Mouse (Mus musculus) left cerebral cortex, postnatal 10 days (tissue): ENCODE results near the gene Zc3h18. TPM values are rescaled to one million over a fixed set of nuclear protein-coding genes. Genes with fewer than 3 reads are reported as not detected.

Experiments
- DNase-seq, 2 experiments: peaks; one replicate each; pipeline ENCODE4 v3.0.0; 2021 to 2022; ENCODE audit warnings: low spot score in 2 of 2, mixed read lengths in 1 of 2; ENCODE audit errors: extremely low spot score in 1 of 2
- intact Hi-C: fragments of 180-260 bp; cut with DNase I; formaldehyde crosslinking; loops from one replicate; pipeline ENCODE4 v1.15.1; 2025
- total RNA-seq, 2 experiments: library from RNA; stranded (reverse); gene quantifications; 2 replicates each; pipeline ENCODE4 v1.2.3; 2021

Gene Zc3h18
- total RNA-seq, 2 experiments from 2014 or later: 32.6 to 33.4 TPM

DNA sequence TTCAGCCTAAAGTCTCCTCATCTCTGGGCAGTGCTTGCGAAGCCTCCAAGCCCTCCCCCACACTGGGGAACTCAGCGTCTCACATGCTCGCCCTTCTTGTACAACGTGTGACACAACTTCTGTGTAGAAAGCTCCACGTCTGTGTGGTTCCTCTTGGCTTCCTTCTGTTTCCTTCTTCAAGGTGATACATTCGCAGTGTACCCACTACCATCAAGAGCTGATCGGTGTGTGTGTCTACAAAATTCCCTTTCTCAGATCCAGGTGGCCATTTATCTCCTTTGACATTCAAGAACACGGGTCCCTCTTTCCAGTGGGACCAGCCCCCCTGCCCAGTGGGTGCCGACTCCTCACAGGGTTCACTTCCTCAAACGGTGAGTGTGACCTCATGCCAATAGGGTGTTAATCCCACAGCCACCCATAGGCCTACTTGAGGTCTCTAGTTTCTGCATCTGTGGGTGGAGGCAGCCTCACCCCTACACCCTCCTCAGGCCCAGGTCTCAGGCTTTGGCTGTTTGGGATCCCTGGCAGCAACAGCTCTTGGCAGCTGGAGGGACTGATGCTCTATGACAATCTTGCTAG, 53.7 kb downstream of the Zc3h18 start:
- intact Hi-C loops: no loop called here
- no peak for DNase-seq

DNA sequence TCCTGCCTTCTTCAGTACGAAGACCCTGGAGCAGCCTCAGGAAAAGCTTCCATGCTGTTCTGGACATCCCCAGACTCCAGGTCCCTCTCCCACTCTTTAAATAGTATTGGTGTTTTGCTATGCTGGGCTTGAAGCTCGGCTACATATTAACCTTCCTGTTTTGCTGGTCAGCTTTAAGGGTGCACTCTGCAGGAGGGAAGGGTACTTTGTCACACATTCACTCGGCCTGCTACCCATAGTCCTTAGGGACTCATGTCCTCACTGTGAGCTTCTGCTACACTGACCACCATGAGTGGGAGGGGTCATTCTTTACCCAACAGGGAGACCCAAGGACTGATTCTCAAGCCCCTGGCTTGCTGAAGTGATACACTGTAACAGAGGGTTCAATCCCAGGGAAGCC, 54.2 kb downstream of the Zc3h18 start:
- no peak for DNase-seq
- intact Hi-C loops: no loop called here

DNA sequence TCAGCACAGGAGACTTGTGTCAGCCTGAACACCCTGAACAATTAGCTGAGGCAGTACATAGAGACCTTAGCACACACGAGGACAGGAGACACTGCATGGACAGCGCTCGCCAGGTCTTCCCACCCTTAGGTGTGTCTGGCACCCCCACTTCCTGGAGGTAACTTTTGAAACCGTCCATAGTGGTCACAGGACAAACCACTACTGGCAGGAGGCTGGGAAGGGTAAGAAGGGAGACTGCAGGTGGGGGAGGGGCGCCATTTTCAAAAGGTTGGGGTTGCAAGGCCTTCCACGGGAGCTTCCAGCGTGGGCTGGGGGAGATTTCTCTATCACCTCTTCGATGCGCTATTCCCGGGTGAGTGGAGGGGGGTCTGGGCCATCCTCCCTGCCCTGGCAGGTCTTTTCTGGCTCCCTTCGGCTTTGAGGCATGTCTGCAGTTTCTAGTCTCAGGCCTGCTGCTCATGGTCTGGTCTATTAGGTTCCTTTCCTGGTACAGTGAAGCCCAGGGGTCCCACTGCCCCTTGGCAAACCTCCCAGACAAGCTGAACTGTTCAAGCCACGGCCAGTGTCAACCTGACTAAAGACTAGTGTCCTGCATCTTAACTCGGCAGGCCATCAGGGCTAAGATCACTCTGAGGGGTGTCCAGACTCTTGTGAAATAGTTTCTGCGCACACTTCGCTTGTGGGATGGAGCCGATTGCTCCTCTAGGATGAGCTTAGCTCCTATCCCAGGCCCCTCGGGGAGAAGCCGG, 55.5 kb downstream of the Zc3h18 start:
- intact Hi-C loops: no loop called here
- no peak for DNase-seq

DNA sequence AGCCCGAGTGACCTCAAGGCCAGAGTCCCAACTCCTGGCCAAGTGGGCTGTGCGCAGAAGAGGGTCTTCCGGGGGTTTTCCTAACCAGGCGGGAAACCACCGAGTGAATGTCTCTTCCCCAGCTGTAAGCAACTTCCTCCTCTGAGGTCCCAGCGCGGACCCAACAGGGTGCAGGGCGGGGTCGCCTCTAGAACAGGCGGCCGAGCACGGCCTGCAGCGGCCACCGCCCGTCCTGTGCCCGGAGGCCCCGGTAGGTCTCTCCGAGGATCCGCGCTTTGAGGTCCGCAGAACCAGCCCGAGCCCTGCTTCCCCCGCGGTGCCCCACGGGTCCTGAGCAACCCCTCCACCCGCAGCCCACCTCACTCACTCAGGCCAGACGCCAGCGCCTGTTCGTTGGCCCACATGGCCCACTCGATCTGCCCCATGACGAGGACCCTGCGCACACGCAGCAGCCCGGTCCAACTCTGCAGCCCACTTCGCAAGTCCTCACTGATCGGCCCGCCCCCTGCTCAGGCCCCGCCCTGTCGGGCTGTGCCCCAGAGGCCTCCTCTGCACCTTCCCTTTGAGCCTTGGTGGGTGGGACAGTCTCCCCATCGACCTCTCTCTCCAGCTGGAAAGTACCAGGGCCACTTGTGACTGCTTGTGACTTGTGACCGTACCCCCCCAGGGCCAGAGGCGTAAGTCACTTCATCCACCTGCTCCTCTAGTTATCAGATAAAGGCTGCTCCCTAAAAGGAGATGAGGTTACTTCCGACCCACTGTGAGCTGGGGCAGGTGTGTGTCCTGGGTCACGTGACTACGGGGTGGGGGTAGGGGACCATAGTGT, 56.2 kb downstream of the Zc3h18 start, which contains the start of gene Cyba:
TSS of gene Cyba (minus strand) at position 488 of the 826 bp plus-strand sequence.
- intact Hi-C loops: no loop called here
- peak in 1 of 2 experiments; percentile 84 for DNase-seq

DNA sequence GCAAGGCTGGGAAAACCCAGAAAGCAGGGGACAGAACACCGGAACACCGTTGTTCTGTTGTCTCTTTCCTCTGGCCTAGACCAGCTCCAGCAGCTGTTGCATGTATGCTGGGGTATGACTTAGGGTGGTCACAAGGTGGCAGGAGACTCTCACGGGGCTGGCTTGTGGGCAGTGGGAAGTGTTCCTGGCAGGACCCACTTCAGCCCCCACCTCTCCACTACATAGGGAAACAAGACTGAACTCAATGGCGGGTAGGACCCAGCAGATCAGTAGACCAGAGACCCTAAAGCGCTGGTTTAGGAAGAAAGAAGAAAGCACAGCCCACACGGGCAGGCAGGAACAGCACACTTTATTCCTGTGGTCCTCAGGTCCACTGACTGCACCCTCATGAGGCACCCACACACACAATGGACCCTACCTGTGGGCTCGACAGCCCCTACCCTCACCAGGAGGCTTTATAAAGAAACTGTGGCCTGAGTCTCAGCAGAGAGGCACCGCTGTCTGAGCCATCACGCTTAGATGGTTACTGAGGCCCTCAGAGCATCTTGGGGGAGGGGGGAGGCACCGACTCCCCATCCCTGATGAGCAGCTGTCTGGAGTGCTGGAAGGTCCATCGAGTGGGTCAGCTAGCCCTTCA, 57.0 kb downstream of the Zc3h18 start:
- no peak for DNase-seq
- intact Hi-C loops: no loop called here

DNA sequence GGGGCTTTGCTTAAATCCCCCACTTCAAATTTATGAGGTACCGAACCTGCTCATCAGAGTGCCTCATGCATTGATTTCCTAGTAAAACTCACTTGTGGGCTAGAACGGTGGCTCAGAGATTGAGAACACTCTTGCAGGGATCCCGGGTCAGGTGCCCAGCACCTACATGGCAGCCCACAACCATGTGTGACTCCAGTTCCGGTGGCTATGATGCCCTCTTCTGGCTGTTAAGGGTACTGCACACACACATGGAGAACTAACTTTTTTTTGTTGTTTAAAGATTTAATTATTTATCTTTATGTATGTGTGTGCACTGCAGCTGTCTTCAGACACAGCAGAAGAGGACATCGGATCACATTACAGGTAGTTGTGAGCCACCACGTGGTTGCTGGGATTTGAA, 59.0 kb downstream of the Zc3h18 start:
- intact Hi-C loops: no loop called here
- DNase-seq: no peak

DNA sequence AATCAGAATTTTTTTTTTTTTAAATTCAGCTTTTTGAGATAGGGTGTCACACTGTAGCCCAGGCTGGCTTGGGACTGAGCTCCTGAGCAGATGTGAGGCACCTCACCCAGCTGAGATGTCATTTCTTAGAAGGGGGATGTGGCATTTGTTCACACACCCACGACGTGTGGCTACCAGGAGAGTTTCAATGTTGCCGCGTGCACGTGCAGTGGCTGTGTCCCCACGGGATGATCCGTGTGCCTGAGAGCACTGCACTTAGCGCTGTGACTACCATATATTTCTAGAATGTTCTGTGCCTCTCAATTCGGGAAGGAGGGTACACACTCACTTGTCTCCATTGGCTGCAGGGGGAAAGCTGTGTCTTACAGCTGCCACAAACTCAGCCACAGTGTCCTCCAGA, 59.7 kb downstream of the Zc3h18 start:
- no peak for DNase-seq
- intact Hi-C loops: no loop called here

DNA sequence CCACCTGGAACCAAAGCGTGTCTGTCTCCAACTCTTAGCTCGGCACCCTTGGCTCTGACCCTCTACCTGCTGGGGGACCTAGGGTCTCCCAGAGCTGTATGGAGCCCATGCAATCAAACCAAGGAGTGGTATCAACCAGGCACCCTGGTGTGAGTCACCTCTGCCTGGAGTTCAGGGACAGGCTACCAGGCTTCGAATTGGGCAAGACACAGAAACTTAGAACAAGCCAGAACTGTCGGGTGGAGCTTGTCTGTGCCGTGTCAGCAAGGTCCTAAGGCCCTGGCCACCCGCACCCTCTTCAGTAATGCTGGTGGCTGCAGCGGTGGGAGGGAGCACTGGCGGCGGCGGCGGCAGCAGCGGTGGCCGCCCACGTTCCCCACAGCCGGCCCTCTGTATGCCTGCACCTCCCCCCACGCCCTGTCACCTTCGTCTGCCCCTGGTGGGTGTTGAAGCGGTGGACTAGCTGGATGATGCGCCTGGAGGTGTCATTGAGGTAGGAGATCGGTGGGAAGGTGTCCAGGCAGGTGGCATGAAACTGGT, 60.2 kb downstream of the Zc3h18 start:
- DNase-seq: no peak
- intact Hi-C loops: no loop called here

DNA sequence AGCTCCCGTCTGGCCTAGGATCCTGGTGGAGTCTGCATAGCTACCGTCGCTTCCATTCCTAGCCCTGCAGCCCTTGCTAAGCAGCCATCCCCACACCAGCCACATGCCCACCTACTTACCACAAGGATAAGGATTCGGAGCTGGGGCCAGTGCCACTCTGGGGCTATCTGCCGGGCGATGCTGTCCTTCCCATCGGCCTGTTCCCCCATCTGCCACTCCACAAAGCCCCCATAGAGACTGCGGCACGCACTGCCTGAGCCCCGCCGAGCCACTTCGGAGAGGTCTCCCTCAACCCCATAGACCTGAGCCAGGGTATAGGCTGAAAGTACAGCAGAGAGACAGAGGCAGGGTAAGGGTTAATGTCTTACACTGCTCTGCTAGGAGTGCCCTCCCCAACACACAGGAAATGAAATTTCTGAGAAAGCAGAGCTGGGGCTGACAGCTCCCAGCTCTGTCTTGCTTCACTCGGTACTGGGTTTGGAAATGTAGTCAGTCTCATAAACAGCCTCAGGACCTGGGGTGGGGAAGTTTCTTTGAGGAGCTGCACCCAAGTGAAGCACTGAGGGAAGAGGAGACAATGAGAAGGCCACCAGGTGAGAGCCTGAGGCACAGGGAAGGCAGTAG, 61.4 kb downstream of the Zc3h18 start:
- intact Hi-C loops: no loop called here
- DNase-seq: no peak

DNA sequence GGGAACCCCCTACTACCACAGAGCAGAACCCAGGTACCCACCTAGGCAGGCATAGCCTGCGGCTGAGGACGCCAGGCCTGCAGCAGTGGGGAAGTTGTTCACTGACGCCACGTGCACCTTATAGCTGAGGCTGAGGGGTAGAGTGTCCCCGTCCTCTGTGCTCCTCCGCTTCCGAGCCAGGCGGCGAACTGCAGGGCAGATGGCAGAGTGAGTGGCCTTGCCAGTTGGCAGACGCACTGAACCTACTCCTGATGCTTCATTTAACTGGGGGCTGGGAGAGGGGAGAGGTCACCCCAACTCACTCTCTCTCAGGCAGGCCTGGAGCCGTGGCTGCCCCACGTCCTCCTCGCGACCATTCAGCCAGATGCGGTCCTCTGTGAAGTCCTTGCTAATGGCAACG, 62.9 kb downstream of the Zc3h18 start:
- intact Hi-C loops: no loop called here
- no peak for DNase-seq

DNA sequence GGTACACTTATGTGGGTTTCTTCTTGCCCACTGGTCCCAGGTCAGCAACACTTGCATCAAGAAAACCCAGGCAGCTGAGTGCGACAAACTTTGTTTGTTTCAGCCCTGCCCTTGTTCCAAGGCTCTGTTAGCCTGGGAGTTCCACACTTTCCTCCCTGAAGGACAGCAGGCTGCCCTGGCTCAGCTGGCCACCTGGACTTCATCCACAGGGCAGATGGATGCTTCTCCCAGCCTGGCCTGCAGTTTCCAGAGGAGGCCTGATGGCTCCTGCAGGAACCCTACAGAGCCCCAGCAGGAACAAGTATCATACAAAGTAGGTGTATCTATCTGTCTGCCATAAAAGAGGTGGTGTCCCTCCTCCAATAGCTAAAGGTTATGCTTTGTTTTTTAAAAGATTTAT, 64.9 kb downstream of the Zc3h18 start:
- intact Hi-C loops: no loop called here
- DNase-seq: no peak

DNA sequence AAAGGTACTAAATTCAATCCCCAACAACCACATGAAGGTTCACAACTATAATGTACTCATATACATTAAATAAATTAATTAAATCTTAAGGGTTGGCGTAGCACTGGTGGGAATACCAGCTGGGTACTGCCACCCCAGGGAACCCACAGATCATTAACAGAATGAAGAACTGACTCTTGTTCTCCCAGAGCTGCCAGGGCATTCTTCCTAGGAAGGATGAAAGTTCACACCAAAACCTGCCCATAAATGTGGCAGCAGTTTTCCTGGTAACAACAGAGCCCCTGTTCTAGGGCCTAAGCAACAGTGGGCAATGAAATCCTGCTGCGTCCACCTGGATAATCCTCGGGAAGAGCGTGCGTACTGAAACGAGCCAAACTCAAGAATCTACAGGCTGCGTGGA, 65.9 kb downstream of the Zc3h18 start:
- DNase-seq: no peak
- intact Hi-C loops: no loop called here

DNA sequence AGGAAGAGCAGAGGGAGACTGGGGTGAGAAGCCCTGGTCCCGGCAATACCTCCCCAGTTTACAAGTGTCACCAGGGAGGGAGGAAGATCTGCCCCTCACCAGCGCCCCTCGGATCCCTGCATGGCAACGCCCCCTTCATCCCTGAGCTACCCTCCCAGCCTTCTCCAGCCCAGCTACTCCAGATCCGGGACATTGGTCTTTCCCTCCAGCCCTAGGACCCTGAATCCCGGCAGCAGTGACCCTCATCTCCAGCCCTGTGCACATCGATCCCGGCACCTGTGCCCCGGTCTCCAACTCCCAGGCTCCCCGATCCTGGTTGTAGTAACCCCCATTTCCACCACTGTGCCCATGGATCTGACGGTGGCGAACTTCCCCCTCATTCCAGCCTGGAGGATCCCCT, 66.4 kb downstream of the Zc3h18 start:
- DNase-seq: no peak

DNA sequence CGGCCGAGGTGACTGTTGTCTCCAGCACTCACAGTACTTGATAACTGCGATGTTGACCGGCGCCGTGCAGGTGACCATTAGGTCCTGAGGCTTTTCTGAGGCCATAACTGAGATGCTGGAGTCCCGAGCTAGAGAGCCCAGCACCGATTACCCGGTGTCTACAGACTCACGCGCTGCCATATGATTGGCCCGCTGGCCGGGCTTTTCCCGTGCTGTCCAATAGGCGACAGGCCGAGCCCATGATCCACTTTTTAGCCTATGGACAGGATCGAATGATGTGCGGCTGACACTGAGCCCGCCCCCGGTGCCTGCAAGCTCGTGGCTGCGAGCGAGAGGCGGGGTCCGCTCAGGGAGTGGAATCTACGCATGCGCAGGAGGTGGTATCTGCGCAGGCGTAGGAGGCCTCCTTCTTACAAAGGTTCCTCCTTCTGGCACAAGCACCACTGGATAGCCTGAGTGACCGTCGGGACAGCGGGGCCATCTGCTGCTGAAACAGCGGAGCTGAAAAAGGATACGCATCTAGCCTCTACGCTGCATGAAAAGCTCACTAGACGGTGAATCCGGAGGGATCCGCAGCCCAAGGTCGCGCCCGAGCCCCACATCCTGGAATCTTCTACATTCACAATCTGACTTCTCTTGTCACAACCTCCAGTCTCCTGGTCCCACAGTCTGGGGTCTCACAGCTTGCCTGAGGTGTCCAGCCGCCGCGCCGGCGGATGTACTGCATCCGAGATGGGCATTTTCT, 67.0 kb downstream of the Zc3h18 start, which contains the start of gene Mvd:
TSS of gene Mvd (minus strand) at position 161 of the 745 bp plus-strand sequence.
- DNase-seq: peak; percentile 99 to 100
- intact Hi-C loops: no loop called here

More for the DNA sequence above, 66.4 kb downstream of the Zc3h18 start:
- intact Hi-C loops: no loop called here

DNA sequence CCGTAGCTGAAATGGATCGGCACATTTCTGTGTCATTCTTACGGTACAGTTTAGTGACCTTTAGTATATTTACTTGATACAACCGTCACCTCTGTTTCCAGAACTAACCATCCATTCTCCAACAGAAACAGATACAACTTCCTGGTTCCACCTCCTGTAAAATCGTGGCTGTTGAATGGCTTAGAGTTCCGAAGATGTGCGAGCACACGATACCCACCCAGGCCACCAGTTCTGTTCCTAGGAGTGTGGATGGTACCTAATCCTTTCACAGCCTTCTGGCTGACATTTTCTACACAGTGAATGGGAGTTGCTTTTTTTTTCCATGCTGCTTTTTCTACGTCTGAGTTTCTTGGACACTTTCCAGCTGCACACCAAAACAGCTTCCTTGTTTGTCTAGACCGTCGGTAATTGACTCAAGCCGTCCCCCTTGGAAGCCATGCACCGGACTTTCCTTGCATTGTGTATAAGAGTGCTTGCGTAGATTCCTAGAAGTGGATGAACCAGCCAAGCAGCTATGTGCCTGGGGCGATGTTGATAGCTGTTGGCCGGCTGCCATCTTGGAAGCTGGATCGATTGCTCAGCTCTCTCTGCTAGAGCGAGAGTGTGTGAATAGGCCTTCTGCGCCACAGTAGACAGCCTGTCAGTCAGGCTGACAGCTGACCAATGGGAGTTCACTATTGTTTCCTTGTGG, 67.8 kb downstream of the Zc3h18 start:
- DNase-seq: peak; percentile 84 to 90
- intact Hi-C loops: no loop called here

DNA sequence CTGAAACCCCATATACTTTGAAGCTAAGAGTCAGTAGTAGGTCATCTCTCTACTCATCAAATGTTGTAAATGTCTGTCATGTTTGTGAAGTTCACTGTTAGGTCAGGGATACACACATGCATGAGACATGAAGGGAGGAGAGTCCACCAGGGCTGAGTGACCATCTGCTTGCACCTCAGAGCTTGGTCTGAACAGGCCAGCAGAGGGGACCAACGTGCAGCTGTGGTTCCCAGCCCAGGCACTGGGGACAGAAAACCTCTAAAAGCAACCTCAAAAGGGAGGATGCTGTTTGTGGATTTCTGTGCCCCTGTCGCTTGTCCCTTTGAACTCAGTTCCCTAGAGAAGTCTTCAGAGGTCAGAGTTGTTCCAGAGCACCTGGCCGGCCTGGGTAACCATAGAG, 68.8 kb downstream of the Zc3h18 start:
- no peak for DNase-seq
- intact Hi-C loops: no loop called here

DNA sequence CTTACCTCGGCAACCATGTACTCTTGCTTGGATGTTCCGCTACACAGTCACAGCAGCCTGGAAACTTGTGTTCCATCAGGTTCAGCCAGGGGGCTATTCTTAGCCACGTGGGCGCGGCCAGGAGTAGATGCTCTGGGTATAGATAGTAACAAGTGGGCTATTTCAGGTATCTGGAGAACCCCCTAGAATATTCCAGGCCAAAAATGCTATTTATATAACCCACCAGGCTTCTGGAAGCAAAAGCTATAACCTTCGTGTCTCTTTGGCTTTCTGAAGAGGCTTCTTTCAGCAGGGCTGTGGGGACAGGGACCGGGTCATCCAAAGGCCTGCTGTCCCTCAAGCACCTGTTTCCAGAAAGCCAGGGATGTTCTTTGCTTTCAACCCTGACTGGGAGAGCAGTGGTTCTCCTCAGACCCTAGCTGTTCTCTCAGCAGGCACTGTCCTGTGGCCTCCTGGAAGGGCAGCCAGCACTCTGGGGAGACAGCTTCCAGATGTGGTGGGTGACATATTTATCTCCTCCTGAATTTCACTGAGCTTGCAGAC, 74.8 kb downstream of the Zc3h18 start:
- DNase-seq: no peak
- intact Hi-C loops: no loop called here
